Mouse (Mus musculus) limb, embryonic 10.5 days (tissue): ENCODE results near the gene Fry. TPM values are rescaled to one million over a fixed set of nuclear protein-coding genes. Genes with fewer than 3 reads are reported as not detected.

ENCODE experiments used
- DNase-seq: peaks from one replicate; pipeline ENCODE4 v3.0.0-alpha.2; 2017; ENCODE audit warnings: low spot score
- H3K27ac ChIP-seq: fragments of 300-500 bp; sonication (generic); 2 replicates; pipeline ENCODE4 v1.5.1; 2016; ENCODE audit warnings: mild to moderate bottlenecking
- H3K27me3 ChIP-seq: fragments of 300-500 bp; sonication (generic); 2 replicates; pipeline ENCODE4 v1.6.1; 2016; ENCODE audit warnings: low read depth, mild to moderate bottlenecking; ENCODE audit not compliant: poor library complexity, severe bottlenecking
- H3K36me3 ChIP-seq: fragments of 300-500 bp; sonication (generic); 2 replicates; pipeline ENCODE4 v1.6.1; 2016; ENCODE audit warnings: mild to moderate bottlenecking, moderate library complexity
- H3K4me1 ChIP-seq: fragments of 300-500 bp; sonication (generic); 2 replicates; pipeline ENCODE4 v1.6.1; 2016
- H3K4me3 ChIP-seq: fragments of 300-500 bp; sonication (generic); 2 replicates; pipeline ENCODE4 v1.5.1; 2016; ENCODE audit warnings: mild to moderate bottlenecking, moderate library complexity
- H3K9me3 ChIP-seq: fragments of 300-500 bp; sonication (generic); replicated peaks from 2 replicates; pipeline ENCODE4 v1.6.1; 2016; ENCODE audit warnings: mild to moderate bottlenecking
- WGBS: fragments of 180-500 bp; shearing (Covaris S2); methylation state at CpG from one replicate; pipeline ENCODE4 v1.1.7; 2016; 5-methylcytosine and 5-hydroxymethylcytosine counted together
- polyA plus RNA-seq: library from polyadenylated mRNA; unstranded; fragments of >200 nt; fragmentation: Nextera tagmentation; extraction: Ambion mirVana; gene quantifications from 2 replicates; pipeline ENCODE4 v1.2.1, GENCODE M21; 2016

The Fry gene
- polyA plus RNA-seq, 1 experiment from 2014 or later: 3.2 TPM

GRCm38 (mm10) chr5:150414823-150415222 is 296.4 kb downstream of the Fry start:
- Histone ChIP-seq H3K36me3 (peaks cover 11% of the 10 kb centered on the region), H3K27me3 (no peaks in the 10 kb centered on the region)

GRCm38 (mm10) chr5:150417223-150417622 is 298.8 kb downstream of the Fry start:
- Histone ChIP-seq H3K27ac (no peak overlapping the region), H3K36me3 (peaks cover 11% of the 10 kb centered on the region), H3K27me3 (no peaks in the 10 kb centered on the region), H3K4me3 (no peak overlapping the region), H3K4me1 (peaks cover 10% of the 10 kb centered on the region), H3K9me3 (no peaks in the 10 kb centered on the region; the same call in 1 of the 2 replicates)
- 96% methylated on average over 2 of the region's 2 CpGs for whole genome bisulfite sequencing
- DNase-seq: no peak

More at GRCm38 (mm10) chr5:150414823-150415222, 296.4 kb downstream of the Fry start:
- H3K4me3 ChIP-seq: no peak overlapping the region
- peaks cover 24% of the 10 kb centered on the region for H3K4me1 ChIP-seq
- no peak for DNase-seq
- H3K9me3 ChIP-seq: no peaks in the 10 kb centered on the region; the same call in 1 of the 2 replicates
- H3K27ac ChIP-seq: no peak overlapping the region

GRCm38 (mm10) chr5:150418035-150418434 is 299.6 kb downstream of the Fry start:
- H3K4me1 ChIP-seq: peaks cover 10% of the 10 kb centered on the region
- 48% methylated on average over 6 of the region's 6 CpGs for WGBS
- peaks cover 11% of the 10 kb centered on the region for H3K36me3 ChIP-seq
- H3K4me3 ChIP-seq: no peak overlapping the region
- no peaks in the 10 kb centered on the region; the same call in 1 of the 2 replicates for H3K9me3 ChIP-seq
- no peak overlapping the region for H3K27ac ChIP-seq
- DNase-seq: no peak
- no peaks in the 10 kb centered on the region for H3K27me3 ChIP-seq

GRCm38 (mm10) chr5:150425038-150425437 is 306.6 kb downstream of the Fry start:
- H3K36me3 ChIP-seq: no peaks in the 10 kb centered on the region
- no peaks in the 10 kb centered on the region for H3K27me3 ChIP-seq
- no peaks in the 10 kb centered on the region for H3K4me1 ChIP-seq
- no peak for DNase-seq
- WGBS: 86% methylated on average over 5 of the region's 5 CpGs
- H3K4me3 ChIP-seq: no peak overlapping the region
- H3K27ac ChIP-seq: no peak overlapping the region
- H3K9me3 ChIP-seq: no peaks in the 10 kb centered on the region

GRCm38 (mm10) chr5:150426595-150426994 is 308.1 kb downstream of the Fry start:
- no peak for DNase-seq
- WGBS: 83% methylated on average over 3 of the region's 3 CpGs
- Histone ChIP-seq H3K4me1 (no peaks in the 10 kb centered on the region), H3K36me3 (no peaks in the 10 kb centered on the region), H3K27ac (no peak overlapping the region), H3K9me3 (no peaks in the 10 kb centered on the region), H3K27me3 (no peaks in the 10 kb centered on the region), H3K4me3 (no peak overlapping the region)

- H3K27ac ChIP-seq: no peak overlapping the region
- WGBS: 95% methylated on average over 7 of the region's 7 CpGs
- H3K27me3 ChIP-seq: no peaks in the 10 kb centered on the region
- H3K4me1 ChIP-seq: peaks cover under 1% of the 10 kb centered on the region; the same call in 1 of the 2 replicates
- DNase-seq: no peak
- 0 out of 2 replicates have a peak, but pooled peaks cover 2% of the 10 kb centered on the region for H3K36me3 ChIP-seq
- no peak overlapping the region for H3K4me3 ChIP-seq
- no peaks in the 10 kb centered on the region; the same call in 1 of the 2 replicates for H3K9me3 ChIP-seq
Observed at GRCm38 (mm10) chr5:150431286-150431685, 312.8 kb downstream of the Fry start.

GRCm38 (mm10) chr5:150432960-150433359 is 314.5 kb downstream of the Fry start:
- 94% methylated on average over 2 of the region's 2 CpGs for WGBS
- DNase-seq: no peak
- H3K9me3 ChIP-seq: no peaks in the 10 kb centered on the region; the same call in 1 of the 2 replicates
- 0 out of 2 replicates have a peak, but pooled peaks cover 2% of the 10 kb centered on the region for H3K36me3 ChIP-seq
- H3K4me1 ChIP-seq: peaks cover 9% of the 10 kb centered on the region
- no peak overlapping the region for H3K4me3 ChIP-seq
- H3K27ac ChIP-seq: no peak overlapping the region
- H3K27me3 ChIP-seq: no peaks in the 10 kb centered on the region

GRCm38 (mm10) chr5:150436629-150437389 is 318.4 kb downstream of the Fry start:
- Histone ChIP-seq H3K4me3 (peak overlapping the region; percentile 48), H3K4me1 (peaks cover 9% of the 10 kb centered on the region), H3K27ac (0 out of 2 replicates have a peak overlapping the region, but pooled peaks have one; percentile 25), H3K27me3 (no peaks in the 10 kb centered on the region), H3K36me3 (0 out of 2 replicates have a peak, but pooled peaks cover 2% of the 10 kb centered on the region), H3K9me3 (no peaks in the 10 kb centered on the region; the same call in 1 of the 2 replicates)
- DNase-seq: no peak
- WGBS: 23% methylated on average over 34 of the region's 34 CpGs

- no peak overlapping the region for H3K4me3 ChIP-seq
- H3K27ac ChIP-seq: no peak overlapping the region
- H3K4me1 ChIP-seq: peaks cover 18% of the 10 kb centered on the region
- H3K36me3 ChIP-seq: no peaks in the 10 kb centered on the region
- H3K27me3 ChIP-seq: no peaks in the 10 kb centered on the region
- 37% methylated on average over 7 of the region's 7 CpGs for WGBS
- peak; percentile 69 for DNase-seq
- H3K9me3 ChIP-seq: no peaks in the 10 kb centered on the region
Observed at GRCm38 (mm10) chr5:150441690-150442089, 323.2 kb downstream of the Fry start.

GRCm38 (mm10) chr5:150451281-150452003 is 333.0 kb downstream of the Fry start:
- Histone ChIP-seq H3K36me3 (peaks cover 10% of the 10 kb centered on the region), H3K27ac (no peak overlapping the region), H3K4me3 (no peak overlapping the region)

GRCm38 (mm10) chr5:150452004-150452626 is 333.7 kb downstream of the Fry start:
- peaks cover 4% of the 10 kb centered on the region; the same call in 1 of the 2 replicates for H3K4me1 ChIP-seq
- peaks cover 10% of the 10 kb centered on the region for H3K36me3 ChIP-seq
- DNase-seq: no peak
- H3K9me3 ChIP-seq: no peaks in the 10 kb centered on the region
- WGBS: 39% methylated on average over 1 of the region's 1 CpGs
- no peak overlapping the region for H3K4me3 ChIP-seq
- no peak overlapping the region for H3K27ac ChIP-seq
- no peaks in the 10 kb centered on the region for H3K27me3 ChIP-seq

More at GRCm38 (mm10) chr5:150451281-150452003, 333.0 kb downstream of the Fry start:
- DNase-seq: no peak
- Histone ChIP-seq H3K4me1 (peaks cover 11% of the 10 kb centered on the region), H3K9me3 (no peaks in the 10 kb centered on the region), H3K27me3 (no peaks in the 10 kb centered on the region)
- WGBS: 86% methylated on average over 9 of the region's 9 CpGs

GRCm38 (mm10) chr5:150452671-150453070 is 334.2 kb downstream of the Fry start:
- peaks cover 6% of the 10 kb centered on the region for H3K4me1 ChIP-seq
- H3K27me3 ChIP-seq: no peaks in the 10 kb centered on the region
- peaks cover 10% of the 10 kb centered on the region for H3K36me3 ChIP-seq
- H3K9me3 ChIP-seq: no peaks in the 10 kb centered on the region
- no peak overlapping the region for H3K27ac ChIP-seq
- no peak overlapping the region for H3K4me3 ChIP-seq
- no peak for DNase-seq
